Mouse (Mus musculus): ENCODE data around the gene Ccdc142. TPM values are rescaled to one million over a fixed set of nuclear protein-coding genes. Genes with fewer than 3 reads are reported as not detected.

Ccdc142 gene
- polyA plus RNA-seq, 1 experiment from 2014 or later, result 2.0 TPM

- H3K9me3 ChIP-seq (replicated peaks; ENCODE audit: low read length), result no peaks in the 10 kb centered on the region
- WGBS, result 0% methylated on average over 10 of the region's 10 CpGs
- peak within 1 kb of the TSS; percentile 52 for H3K4me2 ChIP-seq (ENCODE audit: low read length)
- H3K4me1 ChIP-seq (replicated peaks; ENCODE audit: insufficient read depth, low read length), result peaks cover 9% of the 10 kb centered on the region
- H3K36me3 ChIP-seq (ENCODE audit: insufficient read depth, low read length), result no peaks in the 10 kb centered on the region
- no peak for TF ChIP-seq CTCF (IDR thresholded peaks at IDR 0.05; ENCODE audit: low read depth)
- no peak for ATAC-seq (replicated peaks; ENCODE audit: low FRiP score, low read depth)
- H3K27ac ChIP-seq, result no peak within 1 kb of the TSS
- H3K4me3 ChIP-seq (replicated peaks; ENCODE audit: low read depth, low read length), result peak within 1 kb of the TSS; percentile 30; the same call in 1 of the 2 replicates
- H3K9ac ChIP-seq (ENCODE audit: low read depth, low read length), result no peak within 1 kb of the TSS
- DNase-seq (ENCODE audit: low spot score), result no peak
- H3K27me3 ChIP-seq (ENCODE audit: insufficient read depth, low read length), result peaks cover 80% of the 10 kb centered on the region
Measured at GRCm38 (mm10) chr6:83070247-83070310, 31.3 kb upstream of the Ccdc142 start, which contains the start of gene Tlx2. Tlx2 (minus strand) TSS chr6:83070293.

DNA sequence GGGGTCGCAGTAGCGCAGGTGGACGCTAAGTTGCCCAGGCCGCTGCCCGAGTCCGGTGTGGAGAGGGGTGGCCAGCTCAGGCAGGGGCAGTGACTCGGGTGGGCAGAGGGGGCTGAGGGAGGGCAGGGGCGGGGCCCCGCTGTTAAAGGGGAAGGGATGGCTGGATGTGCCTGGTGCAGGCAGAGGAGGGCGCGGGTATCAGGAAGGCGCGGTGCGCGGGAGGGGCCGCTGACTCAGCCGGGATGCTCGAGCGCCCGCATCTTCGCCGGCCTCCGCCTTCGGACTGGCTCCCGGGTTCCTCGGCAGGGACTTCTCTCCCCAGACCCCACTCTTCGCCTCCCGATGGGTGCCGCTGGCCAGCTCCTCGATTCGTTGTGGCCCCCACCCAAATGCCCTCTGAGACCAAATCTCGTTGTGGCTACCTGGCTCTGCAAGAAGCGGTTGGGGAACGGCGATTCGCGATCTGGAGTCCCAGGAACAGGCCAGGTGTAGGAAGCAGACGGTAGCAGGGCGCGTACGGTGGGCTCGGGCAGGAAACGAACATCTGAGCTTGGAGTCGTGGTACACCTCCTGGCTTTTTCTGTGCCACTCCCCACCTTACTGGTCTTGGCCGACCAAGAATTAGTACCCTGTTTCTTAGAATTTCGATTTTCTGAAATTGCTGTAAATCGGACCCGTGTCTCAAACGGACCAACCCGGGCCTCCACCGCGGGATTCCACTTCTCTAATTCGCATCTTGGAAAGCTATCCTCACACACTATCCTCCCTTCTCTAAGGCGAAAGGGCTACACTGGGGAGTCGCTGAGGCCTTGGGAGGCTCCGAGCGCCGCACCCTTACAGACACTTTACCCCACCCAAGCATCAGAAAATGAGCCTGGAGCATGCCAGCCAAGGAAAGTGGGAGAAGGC, 30.8 kb upstream of the Ccdc142 start:
- peak overlapping the region; percentile 30 for H3K4me2 ChIP-seq (ENCODE audit: low read length)
- no peak overlapping the region for H3K9ac ChIP-seq (ENCODE audit: low read depth, low read length)
- no peaks in the 10 kb centered on the region for H3K9me3 ChIP-seq (replicated peaks; ENCODE audit: low read length)
- no peak overlapping the region for H3K27ac ChIP-seq
- DNase-seq (ENCODE audit: low spot score), result peak; percentile 26
- H3K36me3 ChIP-seq (ENCODE audit: insufficient read depth, low read length), result no peaks in the 10 kb centered on the region
- TF ChIP-seq CTCF (IDR thresholded peaks at IDR 0.05; ENCODE audit: low read depth), result no peak
- H3K4me3 ChIP-seq (replicated peaks; ENCODE audit: low read depth, low read length), result peak overlapping the region; percentile 11; the same call in 1 of the 2 replicates
- peaks cover 9% of the 10 kb centered on the region for H3K4me1 ChIP-seq (replicated peaks; ENCODE audit: insufficient read depth, low read length)
- ATAC-seq (replicated peaks; ENCODE audit: low FRiP score, low read depth), result peak; percentile 11; the same call in 1 of the 2 replicates
- peaks cover 77% of the 10 kb centered on the region for H3K27me3 ChIP-seq (ENCODE audit: insufficient read depth, low read length)
- WGBS, result under 1% methylated on average over 43 of the region's 58 CpGs

GRCm38 (mm10) chr6:83071220-83071619, 30.2 kb upstream of the Ccdc142 start:
- DNase-seq (ENCODE audit: low spot score) (no peak), ATAC-seq (replicated peaks; ENCODE audit: low FRiP score, low read depth) (0 out of 2 replicates have a peak, but pooled peaks have one; percentile 35)
- H3K4me1 ChIP-seq (replicated peaks; ENCODE audit: insufficient read depth, low read length), result peaks cover 9% of the 10 kb centered on the region
- no peak overlapping the region for H3K27ac ChIP-seq
- peak overlapping the region; percentile 8; the same call in 1 of the 2 replicates for H3K4me3 ChIP-seq (replicated peaks; ENCODE audit: low read depth, low read length)
- TF ChIP-seq CTCF (IDR thresholded peaks at IDR 0.05; ENCODE audit: low read depth), result no peak
- no peaks in the 10 kb centered on the region for H3K9me3 ChIP-seq (replicated peaks; ENCODE audit: low read length)
- 3% methylated on average over 23 of the region's 24 CpGs for WGBS
- peaks cover 71% of the 10 kb centered on the region for H3K27me3 ChIP-seq (ENCODE audit: insufficient read depth, low read length)
- no peaks in the 10 kb centered on the region for H3K36me3 ChIP-seq (ENCODE audit: insufficient read depth, low read length)
- no peak overlapping the region for H3K4me2 ChIP-seq (ENCODE audit: low read length)
- H3K9ac ChIP-seq (ENCODE audit: low read depth, low read length), result no peak overlapping the region

DNA sequence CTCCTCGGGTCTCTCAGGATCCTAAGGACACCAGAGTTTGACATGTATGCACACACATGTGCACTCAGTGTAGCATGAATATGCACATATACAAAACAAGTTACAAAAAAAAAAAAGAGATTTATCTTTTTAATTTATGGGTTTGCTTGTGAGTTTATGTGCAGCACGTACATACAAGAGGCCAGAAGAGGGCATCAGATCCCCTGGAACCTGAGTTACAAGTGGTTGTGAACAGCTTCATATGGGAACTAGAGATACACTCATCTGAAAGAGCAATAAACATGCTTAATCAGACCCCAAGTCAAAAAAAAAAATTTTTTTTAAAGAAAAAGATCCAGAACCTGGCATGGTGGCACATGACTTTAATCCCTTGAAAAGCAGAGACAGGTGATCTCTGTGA, 26.4 kb upstream of the Ccdc142 start:
- Histone ChIP-seq H3K9ac (ENCODE audit: low read depth, low read length) (no peak overlapping the region), H3K27me3 (ENCODE audit: insufficient read depth, low read length) (peaks cover 37% of the 10 kb centered on the region), H3K27ac (no peak overlapping the region), H3K4me3 (replicated peaks; ENCODE audit: low read depth, low read length) (no peak overlapping the region), H3K4me2 (ENCODE audit: low read length) (no peak overlapping the region), H3K36me3 (ENCODE audit: insufficient read depth, low read length) (no peaks in the 10 kb centered on the region), H3K9me3 (replicated peaks; ENCODE audit: low read length) (no peaks in the 10 kb centered on the region), H3K4me1 (replicated peaks; ENCODE audit: insufficient read depth, low read length) (peaks cover 4% of the 10 kb centered on the region; the same call in 1 of the 2 replicates)
- peak; percentile 65 for TF ChIP-seq CTCF (IDR thresholded peaks at IDR 0.05; ENCODE audit: low read depth)
- ATAC-seq (replicated peaks; ENCODE audit: low FRiP score, low read depth) (no peak), DNase-seq (ENCODE audit: low spot score) (peak; percentile 40)
- 18% methylated on average over 2 of the region's 2 CpGs for WGBS

GRCm38 (mm10) chr6:83077630-83078323, 23.6 kb upstream of the Ccdc142 start, which contains the start of gene Pcgf1:
Pcgf1 (plus strand) TSS chr6:83077869.
- DNase-seq (ENCODE audit: low spot score) (peak; percentile 39), ATAC-seq (replicated peaks; ENCODE audit: low FRiP score, low read depth) (peak; percentile 53)
- Histone ChIP-seq H3K4me1 (replicated peaks; ENCODE audit: insufficient read depth, low read length) (0 out of 2 replicates have a peak, but pooled peaks cover 4% of the 10 kb centered on the region), H3K9ac (ENCODE audit: low read depth, low read length) (peak within 1 kb of the TSS; percentile 76), H3K36me3 (ENCODE audit: insufficient read depth, low read length) (peaks cover 4% of the 10 kb centered on the region; the same call in 1 of the 2 replicates), H3K4me3 (replicated peaks; ENCODE audit: low read depth, low read length) (peak within 1 kb of the TSS; percentile 66), H3K9me3 (replicated peaks; ENCODE audit: low read length) (no peaks in the 10 kb centered on the region), H3K4me2 (ENCODE audit: low read length) (peak within 1 kb of the TSS; percentile 98), H3K27ac (peak within 1 kb of the TSS; percentile 87), H3K27me3 (ENCODE audit: insufficient read depth, low read length) (peaks cover 13% of the 10 kb centered on the region; the same call in 1 of the 2 replicates)
- no peak for TF ChIP-seq CTCF (IDR thresholded peaks at IDR 0.05; ENCODE audit: low read depth)
- WGBS, result under 1% methylated on average over 54 of the region's 54 CpGs

GRCm38 (mm10) chr6:83078324-83078858, 23.0 kb upstream of the Ccdc142 start:
- peak overlapping the region; percentile 66 for H3K4me3 ChIP-seq (replicated peaks; ENCODE audit: low read depth, low read length)
- H3K4me2 ChIP-seq (ENCODE audit: low read length), result peak overlapping the region; percentile 98
- H3K36me3 ChIP-seq (ENCODE audit: insufficient read depth, low read length), result peaks cover 4% of the 10 kb centered on the region; the same call in 1 of the 2 replicates
- H3K9me3 ChIP-seq (replicated peaks; ENCODE audit: low read length), result no peaks in the 10 kb centered on the region
- ATAC-seq (replicated peaks; ENCODE audit: low FRiP score, low read depth) (peak; percentile 91), DNase-seq (ENCODE audit: low spot score) (peak; percentile 96)
- peak overlapping the region; percentile 87 for H3K27ac ChIP-seq
- peak overlapping the region; percentile 76 for H3K9ac ChIP-seq (ENCODE audit: low read depth, low read length)
- WGBS, result under 1% methylated on average over 46 of the region's 46 CpGs
- H3K4me1 ChIP-seq (replicated peaks; ENCODE audit: insufficient read depth, low read length), result 0 out of 2 replicates have a peak, but pooled peaks cover 4% of the 10 kb centered on the region
- TF ChIP-seq CTCF (IDR thresholded peaks at IDR 0.05; ENCODE audit: low read depth), result peak; percentile 72
- H3K27me3 ChIP-seq (ENCODE audit: insufficient read depth, low read length), result peaks cover 12% of the 10 kb centered on the region; the same call in 1 of the 2 replicates
